Mouse (Mus musculus) hindbrain, embryonic 11.5 days (tissue): ENCODE data around the gene Hist1h1t. TPM values are rescaled to one million over a fixed set of nuclear protein-coding genes. Genes with fewer than 3 reads are reported as not detected.

Source experiments
- ATAC-seq: fragments of 200-750 bp; cut with Nextera tagmentation; 2 replicates; pipeline ENCODE4 v1.8.0; 2017; ENCODE audit warnings: mild to moderate bottlenecking, moderate TSS enrichment, moderate library complexity; ENCODE audit not compliant: low FRiP score
- DNase-seq: peaks from one replicate; pipeline ENCODE4 v3.0.0-alpha.2; 2015; ENCODE audit warnings: low spot score
- H3K27ac ChIP-seq: fragments of 300-500 bp; sonication (generic); 2 replicates; pipeline ENCODE4 v1.5.1; 2014; ENCODE audit warnings: mild to moderate bottlenecking, low read depth, low read length
- H3K27me3 ChIP-seq: fragments of 300-500 bp; sonication (generic); 2 replicates; pipeline ENCODE4 v1.6.1; 2014; ENCODE audit warnings: mild to moderate bottlenecking, low read length, moderate library complexity, mixed read lengths; ENCODE audit not compliant: control insufficient read depth, insufficient read depth
- H3K36me3 ChIP-seq: fragments of 300-500 bp; sonication (generic); 2 replicates; pipeline ENCODE4 v1.6.1; 2014; ENCODE audit warnings: mild to moderate bottlenecking, low read length, moderate library complexity, mixed read lengths; ENCODE audit not compliant: control insufficient read depth, insufficient read depth
- H3K4me1 ChIP-seq: fragments of 300-500 bp; sonication (generic); replicated peaks from 2 replicates; pipeline ENCODE4 v1.6.1; 2014; ENCODE audit warnings: low read length, mixed read lengths; ENCODE audit not compliant: control insufficient read depth, insufficient read depth
- H3K4me2 ChIP-seq: fragments of 300-500 bp; sonication (generic); replicated peaks from 2 replicates; pipeline ENCODE4 v1.6.1; 2014; ENCODE audit warnings: mild to moderate bottlenecking, low read depth, low read length
- H3K4me3 ChIP-seq: fragments of 300-500 bp; sonication (generic); 2 replicates; pipeline ENCODE4 v1.5.1; 2014; ENCODE audit warnings: low read depth, low read length
- H3K9ac ChIP-seq: fragments of 300-500 bp; sonication (generic); 2 replicates; pipeline ENCODE4 v1.6.1; 2014; ENCODE audit warnings: low read depth, low read length
- H3K9me3 ChIP-seq: fragments of 300-500 bp; sonication (generic); 2 replicates; pipeline ENCODE4 v1.6.1; 2016; ENCODE audit warnings: low read length; ENCODE audit not compliant: control insufficient read depth
- whole genome bisulfite sequencing: fragments of 180-500 bp; shearing (Covaris S2); extraction: QIAGEN DNeasy Blood & Tissue Kit; methylation state at CpG from one replicate; pipeline ENCODE4 v1.1.7; 2014; 5-methylcytosine and 5-hydroxymethylcytosine counted together
- polyA plus RNA-seq: library from polyadenylated mRNA; unstranded; fragments of >200 nt; fragmentation: Nextera tagmentation; extraction: Ambion mirVana; gene quantifications from 2 replicates; pipeline ENCODE4 v1.2.1, GENCODE M21; 2014

Hist1h1t gene
- polyA plus RNA-seq, 1 experiment from 2014 or later: not detected

- Histone ChIP-seq H3K36me3 (no peaks in the 10 kb centered on the region), H3K9me3 (no peaks in the 10 kb centered on the region), H3K9ac (peak overlapping the region; percentile 66), H3K4me1 (peaks cover 2% of the 10 kb centered on the region; the same call in 1 of the 2 replicates), H3K4me3 (peak overlapping the region; percentile 43), H3K4me2 (peak overlapping the region; percentile 76), H3K27me3 (no peaks in the 10 kb centered on the region), H3K27ac (peak overlapping the region; percentile 95)
- no peak for ATAC-seq
- peak; percentile 56 for DNase-seq
- 18% methylated on average over 15 of the region's 15 CpGs for WGBS
Measured at GRCm38 (mm10) chr13:23685121-23685861, 10.3 kb upstream of the Hist1h1t start.

GRCm38 (mm10) chr13:23685966-23686365 is 9.6 kb upstream of the Hist1h1t start:
- Histone ChIP-seq H3K9ac (peak overlapping the region; percentile 66; the same call in 1 of the 2 replicates), H3K9me3 (no peaks in the 10 kb centered on the region), H3K4me1 (peaks cover 2% of the 10 kb centered on the region; the same call in 1 of the 2 replicates), H3K27me3 (no peaks in the 10 kb centered on the region), H3K27ac (peak overlapping the region; percentile 95), H3K36me3 (no peaks in the 10 kb centered on the region), H3K4me3 (peak overlapping the region; percentile 43), H3K4me2 (peak overlapping the region; percentile 76)
- no peak for ATAC-seq
- DNase-seq: no peak
- 70% methylated on average over 4 of the region's 4 CpGs for WGBS

GRCm38 (mm10) chr13:23687181-23687580 is 8.4 kb upstream of the Hist1h1t start:
- Histone ChIP-seq H3K9ac (no peak overlapping the region), H3K36me3 (no peaks in the 10 kb centered on the region), H3K4me2 (no peak overlapping the region), H3K4me3 (no peak overlapping the region), H3K27me3 (no peaks in the 10 kb centered on the region), H3K9me3 (no peaks in the 10 kb centered on the region), H3K4me1 (peaks cover 2% of the 10 kb centered on the region; the same call in 1 of the 2 replicates), H3K27ac (no peak overlapping the region)
- ATAC-seq (no peak), DNase-seq (no peak)
- WGBS: 90% methylated on average over 4 of the region's 4 CpGs

GRCm38 (mm10) chr13:23687907-23688306 is 7.7 kb upstream of the Hist1h1t start:
- DNase-seq (no peak), ATAC-seq (no peak)
- Histone ChIP-seq H3K36me3 (no peaks in the 10 kb centered on the region), H3K9me3 (no peaks in the 10 kb centered on the region), H3K4me2 (no peak overlapping the region), H3K9ac (no peak overlapping the region), H3K27ac (no peak overlapping the region), H3K4me3 (no peak overlapping the region), H3K4me1 (no peaks in the 10 kb centered on the region), H3K27me3 (no peaks in the 10 kb centered on the region)
- 94% methylated on average over 7 of the region's 7 CpGs for WGBS

GRCm38 (mm10) chr13:23688956-23689355 is 6.7 kb upstream of the Hist1h1t start:
- no peaks in the 10 kb centered on the region for H3K9me3 ChIP-seq
- no peak overlapping the region for H3K4me3 ChIP-seq
- no peaks in the 10 kb centered on the region for H3K4me1 ChIP-seq
- no peaks in the 10 kb centered on the region for H3K36me3 ChIP-seq
- no peak for ATAC-seq
- 97% methylated on average over 2 of the region's 2 CpGs for WGBS
- H3K27ac ChIP-seq: no peak overlapping the region
- H3K9ac ChIP-seq: no peak overlapping the region
- no peak for DNase-seq
- no peaks in the 10 kb centered on the region for H3K27me3 ChIP-seq
- no peak overlapping the region for H3K4me2 ChIP-seq

- no peaks in the 10 kb centered on the region for H3K4me1 ChIP-seq
- DNase-seq: no peak
- no peak overlapping the region for H3K4me2 ChIP-seq
- H3K36me3 ChIP-seq: no peaks in the 10 kb centered on the region
- 85% methylated on average over 2 of the region's 2 CpGs for WGBS
- no peaks in the 10 kb centered on the region for H3K9me3 ChIP-seq
- H3K27ac ChIP-seq: no peak overlapping the region
- ATAC-seq: no peak
- no peak overlapping the region for H3K9ac ChIP-seq
- H3K4me3 ChIP-seq: no peak overlapping the region
- H3K27me3 ChIP-seq: no peaks in the 10 kb centered on the region
Measured at GRCm38 (mm10) chr13:23689459-23689858, 6.2 kb upstream of the Hist1h1t start.

- DNase-seq: no peak
- Histone ChIP-seq H3K27ac (no peak overlapping the region), H3K36me3 (no peaks in the 10 kb centered on the region), H3K9me3 (no peaks in the 10 kb centered on the region), H3K4me3 (no peak overlapping the region), H3K4me1 (no peaks in the 10 kb centered on the region), H3K4me2 (no peak overlapping the region), H3K27me3 (no peaks in the 10 kb centered on the region), H3K9ac (no peak overlapping the region)
- WGBS: 88% methylated on average over 6 of the region's 6 CpGs
- no peak for ATAC-seq
Measured at GRCm38 (mm10) chr13:23693856-23694440, 1.7 kb upstream of the Hist1h1t start.

- 96% methylated on average over 9 of the region's 9 CpGs for WGBS
- Histone ChIP-seq H3K27ac (no peak overlapping the region), H3K27me3 (no peaks in the 10 kb centered on the region), H3K36me3 (no peaks in the 10 kb centered on the region), H3K4me3 (no peak overlapping the region), H3K4me2 (no peak overlapping the region), H3K9me3 (no peaks in the 10 kb centered on the region), H3K9ac (no peak overlapping the region), H3K4me1 (no peaks in the 10 kb centered on the region)
- ATAC-seq (no peak), DNase-seq (no peak)
Measured at GRCm38 (mm10) chr13:23694956-23695355, 658 bp upstream of the Hist1h1t start.

- H3K4me1 ChIP-seq: no peaks in the 10 kb centered on the region
- no peak overlapping the region for H3K4me3 ChIP-seq
- H3K36me3 ChIP-seq: no peaks in the 10 kb centered on the region
- no peak for ATAC-seq
- no peak for DNase-seq
- no peak overlapping the region for H3K27ac ChIP-seq
- no peak overlapping the region for H3K9ac ChIP-seq
- H3K4me2 ChIP-seq: no peak overlapping the region
- no peaks in the 10 kb centered on the region for H3K27me3 ChIP-seq
- no peaks in the 10 kb centered on the region for H3K9me3 ChIP-seq
- WGBS: 63% methylated on average over 13 of the region's 15 CpGs
Measured at GRCm38 (mm10) chr13:23696061-23696474, 454 bp downstream of the Hist1h1t start.
